Mouse (Mus musculus): Measurements from ENCODE around the gene Cyth1.

Gene Cyth1

GRCm38 (mm10) chr11:118118777-118119176 is 129.6 kb downstream of the Cyth1 start:
- no peak for DNase-seq (ENCODE audit: low spot score in 2 of 2)

GRCm38 (mm10) chr11:118114581-118115110 is 133.7 kb downstream of the Cyth1 start:
- peak in 1 of 2 experiments; percentile 18 for DNase-seq (ENCODE audit: low spot score in 2 of 2)

GRCm38 (mm10) chr11:118113516-118114205 is 134.7 kb downstream of the Cyth1 start:
- DNase-seq (ENCODE audit: low spot score in 2 of 2): no peak

GRCm38 (mm10) chr11:118104001-118104400 is 144.4 kb downstream of the Cyth1 start:
- DNase-seq (ENCODE audit: low spot score in 2 of 2): peak; percentile 64 to 79

GRCm38 (mm10) chr11:118103383-118103782 is 145.0 kb downstream of the Cyth1 start:
- DNase-seq (ENCODE audit: low spot score in 2 of 2): no peak

- DNase-seq (ENCODE audit: low spot score in 2 of 2): peak; percentile 78 to 89
Measured at GRCm38 (mm10) chr11:118102838-118103237, 145.6 kb downstream of the Cyth1 start.

GRCm38 (mm10) chr11:118101133-118101532 is 147.3 kb downstream of the Cyth1 start:
- DNase-seq (ENCODE audit: low spot score in 2 of 2): no peak

- no peak for DNase-seq (ENCODE audit: low spot score in 2 of 2)
Measured at GRCm38 (mm10) chr11:118096736-118097135, 151.7 kb downstream of the Cyth1 start.

GRCm38 (mm10) chr11:118095004-118095403 is 153.4 kb downstream of the Cyth1 start:
- no peak for DNase-seq (ENCODE audit: low spot score in 2 of 2)

GRCm38 (mm10) chr11:118091002-118091670 is 157.3 kb downstream of the Cyth1 start:
- no peak for DNase-seq (ENCODE audit: low spot score in 2 of 2)

GRCm38 (mm10) chr11:118088896-118089295 is 159.5 kb downstream of the Cyth1 start:
- DNase-seq (ENCODE audit: low spot score in 2 of 2): no peak

- DNase-seq (ENCODE audit: low spot score in 2 of 2): no peak
Measured at GRCm38 (mm10) chr11:118085961-118086360, 162.4 kb downstream of the Cyth1 start.

GRCm38 (mm10) chr11:118085176-118085575 is 163.2 kb downstream of the Cyth1 start:
- DNase-seq (ENCODE audit: low spot score in 2 of 2): no peak

GRCm38 (mm10) chr11:118084266-118084665 is 164.1 kb downstream of the Cyth1 start:
- DNase-seq (ENCODE audit: low spot score in 2 of 2): no peak

GRCm38 (mm10) chr11:118083811-118084210 is 164.6 kb downstream of the Cyth1 start:
- DNase-seq (ENCODE audit: low spot score in 2 of 2): peak in 1 of 2 experiments; percentile 53

- DNase-seq (ENCODE audit: low spot score in 2 of 2): no peak
Measured at GRCm38 (mm10) chr11:118082294-118082693, 166.1 kb downstream of the Cyth1 start.
